Mouse (Mus musculus) Patski (cell line): ENCODE data around the gene Nfkb1. TPM values are rescaled to one million over a fixed set of nuclear protein-coding genes. Genes with fewer than 3 reads are reported as not detected.

Experiments used
- ATAC-seq: fragments of 100-300 bp; one replicate; pipeline ENCODE4 v1.8.0; 2021
- CTCF ChIA-PET: fragments of 350-600 bp; sonication (Branson Sonifier 250); formaldehyde crosslinking; loops from one replicate; lab custom pipeline; 2022; ENCODE audit warnings: inconsistent platforms; lab: Charles Lee
- POLR2A ChIA-PET: fragments of 350-600 bp; sonication (Branson Sonifier 250); formaldehyde crosslinking; loops from one replicate; lab custom pipeline; 2022; ENCODE audit warnings: antibody characterized with exemption, inconsistent platforms; lab: Charles Lee
- DNase-seq: peaks from one replicate; pipeline ENCODE4 v3.0.0-alpha.2; 2011; ENCODE audit warnings: low read depth, low spot score
- H3K27me3 ChIP-seq: fragments of 371-371 bp; one replicate; pipeline ENCODE4 v1.5.1; 2021
- CTCF ChIP-seq: fragments of 100-300 bp; IDR thresholded peaks from one replicate; pipeline ENCODE4 v1.5.1; 2021
- in situ Hi-C: fragments of 300-500 bp; cut with MboI; formaldehyde crosslinking; loops from 3 replicates; pipeline ENCODE4 v1.11.1; 2018; ENCODE audit warnings: low pct_unique_long_range_greater_than_20kb, mixed read lengths
- polyA plus RNA-seq: library from polyadenylated mRNA; unstranded; gene quantifications from one replicate; pipeline ENCODE4 v1.2.3, GENCODE M21; 2021

The Nfkb1 gene
- polyA plus RNA-seq, 1 experiment from 2014 or later, result 151 TPM

GRCm38 (mm10) chr3:135658540-135659097 is 32.7 kb downstream of the Nfkb1 start:
- ATAC-seq, result peak; percentile 85
- ChIA-PET CTCF (interaction anchor here (1.1 to 2.3 kb wide), 8 partner anchors 10 to 250 kb away, joined by 3 to 12 read pairs (median 4); partner anchors contain the start of gene Nfkb1), POLR2A (interaction anchor here (1.3 kb wide), 1 partner anchor 14 kb away, joined by 3 read pairs; no protein-coding TSS in a partner anchor)
- H3K27me3 ChIP-seq, result no peaks in the 10 kb centered on the region
- TF ChIP-seq CTCF, result no peak
- DNase-seq, result no peak
- in situ Hi-C loops, result no loop called here

GRCm38 (mm10) chr3:135656156-135656555 is 35.2 kb downstream of the Nfkb1 start:
- POLR2A ChIA-PET, result no interaction called here
- H3K27me3 ChIP-seq, result no peaks in the 10 kb centered on the region
- CTCF ChIA-PET, result interaction anchor here (1.5 kb wide), 1 partner anchor 9 kb away, joined by 4 read pairs; no protein-coding TSS in a partner anchor
- no peak for TF ChIP-seq CTCF
- ATAC-seq (no peak), DNase-seq (no peak)
- in situ Hi-C loops, result no loop called here

DNA sequence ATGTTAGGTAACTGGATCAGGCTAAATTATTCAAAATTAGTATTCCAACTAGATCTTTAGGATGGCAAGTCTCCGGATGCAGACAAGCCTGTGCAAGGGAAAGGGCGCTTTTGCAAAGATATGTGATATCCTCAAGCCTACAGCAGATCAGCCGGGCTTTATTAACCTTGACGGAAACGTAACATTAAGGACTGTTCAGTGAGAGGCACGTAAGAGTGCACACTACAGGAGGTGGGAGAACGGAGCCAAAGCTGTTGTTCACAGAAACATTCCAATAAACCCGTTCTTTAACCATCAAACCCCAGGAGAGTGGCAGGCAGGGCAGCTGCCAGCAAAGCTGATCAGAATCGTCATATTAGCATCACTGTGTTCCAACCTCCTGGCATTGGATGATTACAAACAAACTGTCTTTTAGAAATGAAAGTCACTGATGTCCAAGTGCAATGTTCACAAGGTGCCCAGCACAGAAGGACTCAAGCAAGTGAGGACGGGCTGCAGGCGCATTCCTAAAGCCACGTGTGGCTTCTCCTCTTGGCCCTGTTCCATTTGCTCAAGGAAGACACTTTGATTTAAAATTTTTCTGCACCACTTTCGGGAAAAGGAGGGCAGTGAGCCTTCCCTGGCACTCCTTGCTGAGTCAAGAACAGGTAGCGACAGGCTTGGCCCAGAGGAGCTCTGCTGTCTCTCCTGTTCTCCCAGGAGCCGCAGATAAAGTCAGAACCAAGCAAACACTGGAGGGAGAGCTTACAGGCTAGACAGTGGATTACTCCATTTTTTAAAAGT is 40.4 kb downstream of the Nfkb1 start:
- ATAC-seq (no peak), DNase-seq (no peak)
- ChIA-PET CTCF (interaction anchor here (1.5 to 2.3 kb wide), 2 partner anchors 21 to 36 kb away, joined by 3 to 6 read pairs; no protein-coding TSS in a partner anchor), POLR2A (interaction anchor here (0.6 kb wide), 1 partner anchor 21 kb away, joined by 3 read pairs; no protein-coding TSS in a partner anchor)
- in situ Hi-C loops, result no loop called here
- TF ChIP-seq CTCF, result no peak
- no peaks in the 10 kb centered on the region for H3K27me3 ChIP-seq

GRCm38 (mm10) chr3:135649809-135650208 is 41.5 kb downstream of the Nfkb1 start:
- no peak for DNase-seq
- in situ Hi-C loops, result no loop called here
- TF ChIP-seq CTCF, result no peak
- no peak for ATAC-seq
- H3K27me3 ChIP-seq, result no peaks in the 10 kb centered on the region
- ChIA-PET POLR2A (interaction anchor here (0.6 kb wide), 1 partner anchor 22 kb away, joined by 3 read pairs; no protein-coding TSS in a partner anchor), CTCF (interaction anchor here (1.3 to 1.5 kb wide), 2 partner anchors 10 to 22 kb away, joined by 3 to 6 read pairs; no protein-coding TSS in a partner anchor)

- in situ Hi-C loops, result no loop called here
Measured at GRCm38 (mm10) chr3:135648501-135648900, 42.8 kb downstream of the Nfkb1 start.

DNA sequence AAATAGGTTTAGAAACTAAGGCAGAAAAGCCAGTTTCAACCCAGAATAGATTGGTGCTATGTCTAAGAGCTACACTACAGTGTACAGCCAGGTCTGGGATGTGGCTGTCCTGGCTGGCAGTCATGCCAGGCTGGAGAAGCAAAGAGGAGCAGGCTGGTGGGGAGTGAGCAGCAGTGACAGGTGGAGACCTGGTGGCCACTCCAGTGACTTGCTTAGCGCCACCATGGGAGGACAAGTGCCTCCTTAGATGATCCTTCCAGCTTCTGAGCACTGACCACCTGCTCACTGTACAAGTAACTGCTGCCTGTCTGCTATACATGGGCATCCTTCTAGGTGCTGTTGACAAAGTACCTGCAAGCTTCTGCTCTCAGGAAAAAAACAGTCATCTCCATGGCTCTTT is 44.7 kb downstream of the Nfkb1 start:
- in situ Hi-C loops, result no loop called here
- ATAC-seq, result no peak

More at GRCm38 (mm10) chr3:135648501-135648900, 42.8 kb downstream of the Nfkb1 start:
- ChIA-PET POLR2A (no interaction called here), CTCF (interaction anchor here (0.6 to 1.3 kb wide), 3 partner anchors 17 to 22 kb away, joined by 3 to 4 read pairs (median 3); no protein-coding TSS in a partner anchor)
- TF ChIP-seq CTCF, result no peak
- no peak for DNase-seq
- ATAC-seq, result no peak
- no peaks in the 10 kb centered on the region for H3K27me3 ChIP-seq

DNA sequence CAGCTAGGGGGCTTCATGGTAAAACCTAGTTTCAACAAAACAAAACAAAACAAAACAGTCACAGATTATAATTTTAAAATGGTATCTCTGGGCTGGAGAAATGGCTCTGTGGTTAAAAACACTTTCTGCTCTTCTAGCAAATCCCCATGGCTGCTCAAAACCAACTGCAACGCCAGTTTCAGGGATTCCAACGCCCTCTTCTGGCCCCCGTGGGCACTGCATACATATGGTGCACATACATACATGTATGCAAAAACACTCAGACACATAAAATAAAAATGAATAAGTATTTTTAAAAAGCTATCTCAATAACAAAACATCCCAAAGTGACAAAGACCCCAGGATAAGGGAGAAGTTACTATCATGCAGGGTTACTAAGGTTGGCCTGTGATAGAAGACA is 46.4 kb downstream of the Nfkb1 start:
- TF ChIP-seq CTCF, result no peak
- ATAC-seq (no peak), DNase-seq (no peak)
- no peaks in the 10 kb centered on the region for H3K27me3 ChIP-seq
- POLR2A ChIA-PET, result interaction anchor here (1.5 to 1.9 kb wide), 2 partner anchors 10 to 14 kb away, joined by 3 to 5 read pairs; no protein-coding TSS in a partner anchor
- CTCF ChIA-PET, result interaction anchor here (0.7 to 2.9 kb wide), 7 partner anchors 11 to 241 kb away, joined by 3 to 12 read pairs (median 3); no protein-coding TSS in a partner anchor
- in situ Hi-C loops, result no loop called here

More for the DNA sequence above, 44.7 kb downstream of the Nfkb1 start:
- no peaks in the 10 kb centered on the region for H3K27me3 ChIP-seq
- ChIA-PET CTCF (interaction anchor here (1.1 to 2.9 kb wide), 6 partner anchors 9 to 52 kb away, joined by 3 to 12 read pairs (median 4); no protein-coding TSS in a partner anchor), POLR2A (interaction anchor here (0.5 to 1.9 kb wide), 3 partner anchors 8 to 84 kb away, joined by 3 to 6 read pairs (median 5); no protein-coding TSS in a partner anchor)
- no peak for TF ChIP-seq CTCF
- DNase-seq, result no peak

GRCm38 (mm10) chr3:135641623-135641915 is 49.8 kb downstream of the Nfkb1 start:
- ATAC-seq (no peak), DNase-seq (no peak)
- H3K27me3 ChIP-seq, result no peaks in the 10 kb centered on the region
- in situ Hi-C loops, result no loop called here
- ChIA-PET POLR2A (no interaction called here), CTCF (no interaction called here)
- TF ChIP-seq CTCF, result no peak

DNA sequence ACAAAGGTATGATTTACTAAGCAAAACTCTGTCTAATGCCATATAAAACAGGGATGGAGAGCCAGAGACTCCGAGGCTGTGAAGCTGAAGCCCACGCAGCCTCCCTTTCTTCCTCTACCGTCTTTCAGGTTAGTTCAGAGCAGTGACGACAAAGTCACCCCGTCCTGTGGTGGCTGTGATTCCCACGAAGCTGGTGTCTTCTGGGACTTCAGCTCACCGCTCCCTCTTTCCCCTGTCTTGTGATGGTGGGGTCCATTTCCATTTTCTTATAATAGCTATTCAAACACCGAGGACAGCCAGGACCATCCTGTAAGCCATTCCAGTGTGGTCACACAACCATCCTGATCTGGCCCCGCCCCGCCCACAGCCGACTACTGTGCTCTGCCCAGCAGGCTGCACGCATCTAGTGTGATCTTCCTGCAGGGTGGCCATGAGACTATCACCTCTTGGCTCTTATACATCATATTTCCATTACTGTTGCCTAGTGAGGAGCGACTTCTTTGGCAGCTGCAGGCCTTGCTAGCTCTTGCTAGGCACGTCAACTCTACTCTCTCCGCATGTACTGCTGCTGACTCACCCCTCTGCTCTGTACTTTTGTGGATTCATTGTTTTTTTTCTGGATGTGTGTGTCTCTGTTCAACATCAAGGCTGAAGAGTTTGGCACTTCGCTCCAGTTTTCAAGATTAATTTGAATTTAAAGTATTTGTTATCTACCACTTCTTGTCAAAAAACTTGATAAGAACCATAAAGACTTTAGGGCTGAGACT is 50.3 kb downstream of the Nfkb1 start:
- no peak for DNase-seq
- ATAC-seq, result peak; percentile 37
- in situ Hi-C loops, result no loop called here
- no peak for TF ChIP-seq CTCF
- no peaks in the 10 kb centered on the region for H3K27me3 ChIP-seq
- CTCF ChIA-PET, result interaction anchor here (1.4 to 3.0 kb wide), 2 partner anchors 10 to 28 kb away, joined by 5 to 10 read pairs; no protein-coding TSS in a partner anchor
- POLR2A ChIA-PET, result no interaction called here

GRCm38 (mm10) chr3:135640203-135640602 is 51.1 kb downstream of the Nfkb1 start:
- ChIA-PET CTCF (interaction anchor here (0.8 to 3.0 kb wide), 4 partner anchors 9 to 30 kb away, joined by 3 to 10 read pairs (median 6); no protein-coding TSS in a partner anchor), POLR2A (no interaction called here)
- no peak for DNase-seq
- no peak for ATAC-seq
- in situ Hi-C loops, result no loop called here
- no peaks in the 10 kb centered on the region for H3K27me3 ChIP-seq
- no peak for TF ChIP-seq CTCF
